Mouse (Mus musculus): ENCODE results near the gene Errfi1.

DNA sequence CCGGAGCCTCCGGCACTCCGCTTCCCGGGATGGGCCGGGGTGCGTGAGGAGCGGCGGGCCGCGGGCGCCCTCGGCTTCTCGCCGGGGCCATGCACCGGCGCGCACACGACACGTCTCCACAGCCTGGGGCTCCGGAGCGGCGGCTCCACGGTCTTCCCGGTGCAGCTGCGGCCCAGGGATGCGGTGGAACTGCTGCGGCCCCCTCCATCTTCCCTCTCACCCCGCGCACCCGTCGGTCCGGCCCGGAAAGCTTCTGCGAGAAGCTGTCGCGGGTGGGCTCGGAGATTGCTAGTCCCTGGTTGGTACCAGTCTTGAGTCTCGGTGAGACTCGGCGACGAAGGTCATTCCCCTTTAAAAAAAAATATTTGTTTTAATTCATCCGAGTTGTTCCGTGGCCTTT lies 1.6 kb downstream of the Errfi1 start:
- TF ChIP-seq CTCF (IDR thresholded peaks at IDR 0.05; ENCODE audit: control insufficient read depth, insufficient read depth, low read length) (no peak), POLR2A (IDR thresholded peaks at IDR 0.05; ENCODE audit: borderline replicate concordance, control insufficient read depth, low read depth, low read length) (no peak)
